Mouse (Mus musculus) c-Kit-positive CD71-negative TER-119-negative erythroid progenitor cells, embryonic 14.5 days (primary cell): ENCODE data around the gene Bpnt1.
A peak's percentile ranks its signal among the peaks of the same experiment; 100 is the strongest.

Experiments used
- DNase-seq: peaks from one replicate; pipeline ENCODE4 v3.0.0-alpha.2; 2013; ENCODE audit warnings: low read depth

Gene Bpnt1

GRCm38 (mm10) chr1:185331364-185331763 is 585 bp upstream of the Bpnt1 start:
- no peak for DNase-seq

GRCm38 (mm10) chr1:185333651-185334050 is 1.7 kb downstream of the Bpnt1 start:
- DNase-seq, result no peak

- DNase-seq, result no peak
These were observed 2.2 kb downstream of the Bpnt1 start for GRCm38 (mm10) chr1:185334136-185334535.

- DNase-seq, result no peak
These were observed 3.3 kb downstream of the Bpnt1 start for GRCm38 (mm10) chr1:185335231-185335765.

GRCm38 (mm10) chr1:185336535-185336934 is 4.6 kb downstream of the Bpnt1 start:
- DNase-seq, result no peak

- DNase-seq, result no peak
These were observed 10.5 kb downstream of the Bpnt1 start for GRCm38 (mm10) chr1:185342441-185342840.

GRCm38 (mm10) chr1:185343422-185343821 is 11.5 kb downstream of the Bpnt1 start:
- no peak for DNase-seq

GRCm38 (mm10) chr1:185346188-185346587 is 14.2 kb downstream of the Bpnt1 start:
- no peak for DNase-seq

- DNase-seq, result no peak
These were observed 17.8 kb downstream of the Bpnt1 start for GRCm38 (mm10) chr1:185349741-185350140.

GRCm38 (mm10) chr1:185350611-185351010 is 18.7 kb downstream of the Bpnt1 start:
- no peak for DNase-seq

GRCm38 (mm10) chr1:185352151-185352550 is 20.2 kb downstream of the Bpnt1 start:
- no peak for DNase-seq

- no peak for DNase-seq
These were observed 21.4 kb downstream of the Bpnt1 start for GRCm38 (mm10) chr1:185353351-185353750.

- no peak for DNase-seq
These were observed 22.8 kb downstream of the Bpnt1 start for GRCm38 (mm10) chr1:185354731-185355130.

- DNase-seq, result no peak
These were observed 24.3 kb downstream of the Bpnt1 start for GRCm38 (mm10) chr1:185356246-185356645.

GRCm38 (mm10) chr1:185358211-185358610 is 26.3 kb downstream of the Bpnt1 start:
- no peak for DNase-seq

GRCm38 (mm10) chr1:185362677-185363520 is 30.9 kb downstream of the Bpnt1 start, which contains the start of gene Eprs:
TSS of gene Eprs (plus strand) at chr1:185363044.
- peak; percentile 96 for DNase-seq

GRCm38 (mm10) chr1:185363526-185364182 is 31.7 kb downstream of the Bpnt1 start:
- peak; percentile 41 for DNase-seq

- DNase-seq, result no peak
These were observed 32.2 kb downstream of the Bpnt1 start for GRCm38 (mm10) chr1:185364183-185364540.

GRCm38 (mm10) chr1:185367383-185367782 is 35.4 kb downstream of the Bpnt1 start:
- no peak for DNase-seq

GRCm38 (mm10) chr1:185369979-185370378 is 38.0 kb downstream of the Bpnt1 start:
- DNase-seq, result no peak

GRCm38 (mm10) chr1:185376390-185376789 is 44.4 kb downstream of the Bpnt1 start:
- no peak for DNase-seq

GRCm38 (mm10) chr1:185377429-185377828 is 45.5 kb downstream of the Bpnt1 start:
- DNase-seq, result no peak

GRCm38 (mm10) chr1:185401615-185402014 is 69.7 kb downstream of the Bpnt1 start:
- no peak for DNase-seq
